Mouse (Mus musculus) stomach, postnatal 0 days (tissue): ENCODE results near the gene Fkbp5.

Experiments
- CTCF ChIP-seq: IDR thresholded peaks from 2 replicates; pipeline ENCODE4 v1.5.1; 2016; ENCODE audit warnings: antibody characterized with exemption, low read depth, mild to moderate bottlenecking, moderate library complexity
- EP300 ChIP-seq: optimal IDR thresholded peaks from 2 replicates; pipeline ENCODE3; 2016; ENCODE audit warnings: antibody characterized with exemption

DNA sequence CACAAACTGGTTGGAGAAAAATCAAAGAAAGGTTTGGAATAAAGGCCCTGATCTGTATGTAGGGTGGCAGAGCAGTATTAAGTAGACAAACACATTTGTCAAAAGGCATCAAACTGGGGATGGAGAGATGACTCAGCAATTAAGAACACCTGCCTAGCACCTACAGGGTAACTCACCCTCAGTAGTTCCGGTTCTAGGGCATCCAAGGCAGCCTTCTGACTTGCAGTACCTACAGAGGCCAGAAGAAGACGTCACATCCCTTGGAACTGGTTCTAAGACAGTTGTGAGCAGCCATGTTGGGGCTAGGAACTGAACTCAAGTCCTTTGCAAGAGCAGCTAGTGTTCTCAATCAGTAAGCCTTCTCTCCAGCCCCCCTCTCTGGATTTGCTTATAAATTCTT, 18.1 kb downstream of the Fkbp5 start:
- TF ChIP-seq CTCF (peak; percentile 16; the same call in 1 of the 2 replicates), EP300 (no peak)
